25 mouse cellular contexts compared by ENCODE assay signal in the genomic region with DNA sequence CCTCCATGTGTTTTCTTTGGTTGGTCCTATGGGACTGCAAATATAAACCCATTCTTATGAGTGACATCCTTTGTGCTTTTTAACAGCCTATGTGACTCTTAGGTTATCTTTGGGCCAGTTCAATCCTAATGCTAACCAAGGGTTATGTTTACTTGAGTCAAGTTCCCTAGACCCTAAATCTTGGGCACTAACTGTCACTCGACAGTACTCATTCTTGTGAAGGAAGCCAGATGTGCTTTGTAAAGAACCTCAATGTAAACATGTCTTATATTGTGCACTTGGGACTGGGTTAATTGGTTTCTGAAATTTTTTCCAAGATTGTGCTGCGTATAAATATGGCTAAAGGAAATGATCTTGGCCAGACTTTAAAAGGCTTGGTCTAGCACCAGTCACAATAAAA.
A peak's percentile ranks its signal among the peaks of the same experiment; 100 is the strongest.
DNase-seq lines count a peak whose midpoint lies in the region; ATAC-seq and TF ChIP-seq lines count a peak whose summit lies in the region.
"Had no signal": no experiment of that assay in that cellular context is flagged by ENCODE, and none has a peak within 500 bp of the region (broad histone marks: within the 10 kb centered on the region; RNA-seq: fewer than 3 reads in every experiment).

No protein-coding gene starts in this region.

- no peak overlapping the region for H3K4me2 ChIP-seq in kidney, embryonic 14.5 days (replicated peaks; ENCODE audit: low read depth, low read length)
- no peak overlapping the region for H3K4me2 ChIP-seq in kidney, embryonic 16.5 days (replicated peaks; ENCODE audit: low read depth, low read length)
- no peak overlapping the region for H3K4me2 ChIP-seq in limb, embryonic 14.5 days (replicated peaks; ENCODE audit: low read depth, low read length, severe bottlenecking)
- no peak overlapping the region for H3K4me2 ChIP-seq in forebrain, embryonic 14.5 days (ENCODE audit: low read length)
- H3K4me2 ChIP-seq: embryonic facial prominence, embryonic 13.5 days; embryonic facial prominence, embryonic 15.5 days; forebrain, embryonic 12.5 days; forebrain, embryonic 15.5 days had no signal

- H3K4me3 ChIP-seq in kidney, embryonic 14.5 days (ENCODE audit: low read length), result no peak overlapping the region
- H3K4me3 ChIP-seq in kidney, adult 2 months (ENCODE audit: insufficient read depth, low read depth, low read length), result no peak overlapping the region
- no peak overlapping the region for H3K4me3 ChIP-seq in kidney, embryonic 16.5 days (ENCODE audit: low read length)
- no peak overlapping the region for H3K4me3 ChIP-seq in limb, embryonic 14.5 days (replicated peaks; ENCODE audit: low read length)
- H3K4me3 ChIP-seq in limb, embryonic 10.5 days, result no peak overlapping the region
- no peak overlapping the region for H3K4me3 ChIP-seq in forebrain, embryonic 14.5 days (ENCODE audit: low read depth, low read length)
- H3K4me3 ChIP-seq: embryonic facial prominence, embryonic 13.5 days; embryonic facial prominence, embryonic 15.5 days; erythroblast, embryonic 14.5 days; forebrain, embryonic 10.5 days; forebrain, embryonic 12.5 days; forebrain, embryonic 15.5 days had no signal

- H3K27ac ChIP-seq in kidney, embryonic 14.5 days (ENCODE audit: low read depth, low read length), result no peak overlapping the region
- no peak overlapping the region for H3K27ac ChIP-seq in kidney, adult 2 months (ENCODE audit: insufficient read depth, low read depth, low read length)
- H3K27ac ChIP-seq in kidney, embryonic 16.5 days (ENCODE audit: low read length), result no peak overlapping the region
- H3K27ac ChIP-seq in limb, embryonic 14.5 days (replicated peaks; ENCODE audit: low read depth, low read length), result no peak overlapping the region
- no peak overlapping the region for H3K27ac ChIP-seq in limb, embryonic 10.5 days
- H3K27ac ChIP-seq in forebrain, embryonic 14.5 days (ENCODE audit: low read depth, low read length), result no peak overlapping the region
- H3K27ac ChIP-seq: embryonic facial prominence, embryonic 13.5 days; embryonic facial prominence, embryonic 15.5 days; forebrain, embryonic 10.5 days; forebrain, embryonic 12.5 days; forebrain, embryonic 15.5 days had no signal

- no peak overlapping the region for H3K9ac ChIP-seq in kidney, embryonic 14.5 days (ENCODE audit: low read depth, low read length)
- H3K9ac ChIP-seq in kidney, embryonic 16.5 days (replicated peaks; ENCODE audit: low read length), result no peak overlapping the region
- H3K9ac ChIP-seq in limb, embryonic 14.5 days (ENCODE audit: low read depth, low read length, severe bottlenecking), result no peak overlapping the region
- H3K9ac ChIP-seq in forebrain, embryonic 14.5 days (ENCODE audit: low read length), result no peak overlapping the region
- H3K9ac ChIP-seq: embryonic facial prominence, embryonic 13.5 days; embryonic facial prominence, embryonic 15.5 days; forebrain, embryonic 12.5 days; forebrain, embryonic 15.5 days; forebrain, postnatal 0 days had no signal

- H3K9me3 ChIP-seq in kidney, embryonic 14.5 days (ENCODE audit: control insufficient read depth, low read length), result no peaks in the 10 kb centered on the region
- H3K9me3 ChIP-seq in kidney, embryonic 16.5 days (ENCODE audit: low read length), result no peaks in the 10 kb centered on the region
- H3K9me3 ChIP-seq in limb, embryonic 14.5 days (ENCODE audit: control insufficient read depth, low read length), result no peaks in the 10 kb centered on the region
- H3K9me3 ChIP-seq in limb, embryonic 10.5 days (replicated peaks), result no peaks in the 10 kb centered on the region
- H3K9me3 ChIP-seq in forebrain, embryonic 14.5 days (replicated peaks; ENCODE audit: control insufficient read depth, low read length), result no peaks in the 10 kb centered on the region
- H3K9me3 ChIP-seq: embryonic facial prominence, embryonic 13.5 days; embryonic facial prominence, embryonic 15.5 days; forebrain, embryonic 10.5 days; forebrain, embryonic 12.5 days; forebrain, embryonic 15.5 days had no signal

- no peak for TF ChIP-seq CTCF in kidney, adult 2 months (conservative IDR thresholded peaks at IDR 0.05; ENCODE audit: insufficient read depth, insufficient read length, low read depth, low read length)

- no peaks in the 10 kb centered on the region for H3K4me1 ChIP-seq in kidney, embryonic 14.5 days (ENCODE audit: control insufficient read depth, insufficient read depth, low read length)
- H3K4me1 ChIP-seq in kidney, adult 2 months (ENCODE audit: control insufficient read depth, insufficient read depth, low read length), result no peaks in the 10 kb centered on the region
- no peaks in the 10 kb centered on the region for H3K4me1 ChIP-seq in kidney, embryonic 16.5 days (ENCODE audit: insufficient read depth, low read length)
- no peaks in the 10 kb centered on the region for H3K4me1 ChIP-seq in limb, embryonic 14.5 days (ENCODE audit: control insufficient read depth, insufficient read depth, low read length)
- H3K4me1 ChIP-seq in limb, embryonic 10.5 days, result no peaks in the 10 kb centered on the region
- H3K4me1 ChIP-seq in forebrain, embryonic 14.5 days (ENCODE audit: control insufficient read depth, insufficient read depth, low read length), result no peaks in the 10 kb centered on the region
- H3K4me1 ChIP-seq: embryonic facial prominence, embryonic 13.5 days; embryonic facial prominence, embryonic 15.5 days; forebrain, embryonic 10.5 days; forebrain, embryonic 12.5 days; forebrain, embryonic 15.5 days had no signal

- DNase-seq in kidney, adult 2 months, result no peak
- DNase-seq in kidney, postnatal 14 days, result no peak
- peak; percentile 33 for DNase-seq in limb, embryonic 14.5 days (ENCODE audit: low spot score)
- DNase-seq in limb, embryonic 10.5 days (ENCODE audit: low spot score), result no peak
- DNase-seq in forelimb bud, embryonic 11.5 days (ENCODE audit: low read depth, low spot score), result peak; percentile 2
- DNase-seq in forebrain, embryonic 14.5 days (ENCODE audit: low spot score), result no peak
- DNase-seq: adrenal gland, adult 2 months; adrenal gland, postnatal 10 days; adrenal gland, postnatal 25 days; cerebellum, adult 11 months; cerebellum, adult 18-20 months; cerebellum, adult 8-10 months; cerebellum, adult 9-11 months; cerebellum, postnatal 14 days; cerebellum, postnatal 36 days; embryo, embryonic 11 days; forebrain, postnatal 0 days had no signal

- no peak for TF ChIP-seq POLR2A in kidney, adult 2 months (IDR thresholded peaks at IDR 0.05; ENCODE audit: low read depth, low read length)
- no peak for TF ChIP-seq POLR2A in limb, embryonic 14.5 days (IDR thresholded peaks at IDR 0.05; ENCODE audit: borderline replicate concordance, extremely low read depth, insufficient read depth, insufficient read length)

- no peaks in the 10 kb centered on the region for H3K36me3 ChIP-seq in kidney, embryonic 14.5 days (ENCODE audit: control insufficient read depth, insufficient read depth, low read length)
- no peaks in the 10 kb centered on the region for H3K36me3 ChIP-seq in kidney, adult 2 months (ENCODE audit: control insufficient read depth, insufficient read depth, low read length)
- no peaks in the 10 kb centered on the region for H3K36me3 ChIP-seq in kidney, embryonic 16.5 days (ENCODE audit: insufficient read depth, low read length)
- H3K36me3 ChIP-seq in limb, embryonic 14.5 days (ENCODE audit: control insufficient read depth, insufficient read depth, low read length), result no peaks in the 10 kb centered on the region
- no peaks in the 10 kb centered on the region for H3K36me3 ChIP-seq in limb, embryonic 10.5 days
- no peaks in the 10 kb centered on the region for H3K36me3 ChIP-seq in forebrain, embryonic 14.5 days (ENCODE audit: control insufficient read depth, insufficient read depth, low read length)
- H3K36me3 ChIP-seq: embryonic facial prominence, embryonic 13.5 days; embryonic facial prominence, embryonic 15.5 days; forebrain, embryonic 10.5 days; forebrain, embryonic 12.5 days; forebrain, embryonic 15.5 days had no signal

- 30% methylated on average over 2 of the region's 2 CpGs for WGBS in kidney, embryonic 14.5 days
- 35% methylated on average over 2 of the region's 2 CpGs for WGBS in kidney, adult 2 months
- 27% methylated on average over 2 of the region's 2 CpGs for WGBS in kidney, embryonic 16.5 days
- WGBS in limb, embryonic 14.5 days, result 39% methylated on average over 2 of the region's 2 CpGs
- 76% methylated on average over 2 of the region's 2 CpGs for WGBS in limb, embryonic 10.5 days
- 88% methylated on average over 2 of the region's 2 CpGs for WGBS in forebrain, embryonic 14.5 days

- H3K27me3 ChIP-seq in kidney, embryonic 14.5 days (ENCODE audit: control insufficient read depth, insufficient read depth, low read length), result no peaks in the 10 kb centered on the region
- no peaks in the 10 kb centered on the region for H3K27me3 ChIP-seq in kidney, adult 2 months (replicated peaks; ENCODE audit: control insufficient read depth, insufficient read depth, low read length)
- H3K27me3 ChIP-seq in kidney, embryonic 16.5 days (ENCODE audit: insufficient read depth, low read length), result no peaks in the 10 kb centered on the region
- no peaks in the 10 kb centered on the region for H3K27me3 ChIP-seq in limb, embryonic 14.5 days (ENCODE audit: control insufficient read depth, insufficient read depth, low read length)
- H3K27me3 ChIP-seq in limb, embryonic 10.5 days (ENCODE audit: low read depth, poor library complexity, severe bottlenecking), result no peaks in the 10 kb centered on the region
- no peaks in the 10 kb centered on the region for H3K27me3 ChIP-seq in forebrain, embryonic 14.5 days (replicated peaks; ENCODE audit: control insufficient read depth, insufficient read depth, low read length)
- H3K27me3 ChIP-seq: embryonic facial prominence, embryonic 13.5 days; embryonic facial prominence, embryonic 15.5 days; forebrain, embryonic 12.5 days; forebrain, embryonic 15.5 days had no signal

- peak; percentile 93 for ATAC-seq in kidney, embryonic 14.5 days (ENCODE audit: low FRiP score, low TSS enrichment)
- ATAC-seq in kidney, embryonic 16.5 days (ENCODE audit: low FRiP score, low TSS enrichment), result peak; percentile 84
- ATAC-seq in limb, embryonic 14.5 days (ENCODE audit: low FRiP score, low read depth), result no peak
- no peak for ATAC-seq in forebrain, embryonic 14.5 days
- ATAC-seq: forebrain, embryonic 15.5 days; forebrain, postnatal 0 days had no signal

Comparison
In these comparisons a context has a peak if more than half of its experiments do, and no peak if none do; other contexts are left out.
1. DNase-seq: peak in limb, embryonic 14.5 days (single experiment) and forelimb bud, embryonic 11.5 days (single experiment); none in kidney, adult 2 months (single experiment), kidney, postnatal 14 days (single experiment), limb, embryonic 10.5 days (single experiment) and forebrain, embryonic 14.5 days (single experiment).
2. ATAC-seq: peak in kidney, embryonic 14.5 days (single experiment) and kidney, embryonic 16.5 days (single experiment); none in limb, embryonic 14.5 days (single experiment) and forebrain, embryonic 14.5 days (single experiment).